Mouse (Mus musculus): ENCODE results near the gene Sema6d.

DNA sequence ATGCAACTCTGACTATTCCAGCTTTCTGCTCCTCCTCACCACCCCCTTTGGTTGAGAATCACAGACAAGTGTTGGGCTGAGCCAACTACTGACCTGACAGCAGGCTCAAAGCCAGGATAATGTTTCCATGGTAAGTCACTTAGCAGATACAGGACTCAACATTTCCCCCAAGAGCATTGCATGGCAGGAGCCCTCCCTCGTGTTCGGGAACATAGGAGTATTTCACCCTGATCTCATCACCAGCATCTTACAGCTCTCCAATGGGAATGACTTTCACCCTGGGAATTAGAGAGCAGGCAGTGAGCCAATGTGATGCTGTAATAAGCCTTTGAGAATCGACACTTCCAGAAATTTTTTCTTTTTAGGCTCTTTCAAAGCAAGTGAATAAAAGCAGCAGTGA, 432.7 kb downstream of the Sema6d start:
- TF ChIP-seq MAX (IDR thresholded peaks at IDR 0.05) (no peak), CTCF (IDR thresholded peaks at IDR 0.05; ENCODE audit: control insufficient read depth, insufficient read depth, insufficient read length) (no peak), USF1 (IDR thresholded peaks at IDR 0.05; ENCODE audit: low read depth) (no peak), CEBPB (IDR thresholded peaks at IDR 0.05; ENCODE audit: low read depth) (no peak), FOSL1 (IDR thresholded peaks at IDR 0.05; ENCODE audit: insufficient read depth, low read length, poor library complexity, severe bottlenecking) (no peak), MYOD1 (IDR thresholded peaks at IDR 0.05; ENCODE audit: control insufficient read depth, insufficient read length, low read depth) (no peak), MYOG (IDR thresholded peaks at IDR 0.05; ENCODE audit: control insufficient read depth, extremely low read depth, insufficient read length) (no peak)

All from C2C12 (cell line).